Mouse (Mus musculus) small intestine, adult 2 months (tissue): ENCODE results near the gene Catsperg1.
"Not testable (repeated sequence)": the region's sequence is repeated elsewhere in the genome, so short reads cannot be mapped to it uniquely, and the experiment has no call there.

ENCODE experiments used
- CTCF ChIP-seq: fragments of 200-500 bp; IDR thresholded peaks from 2 replicates; pipeline ENCODE4 v1.5.1; 2012; ENCODE audit warnings: low read depth, mild to moderate bottlenecking, control low read depth, inconsistent platforms, low read length, moderate library complexity, mixed read lengths; ENCODE audit not compliant: insufficient replicate concordance, insufficient read length; ENCODE audit errors: extremely low read depth
- POLR2A ChIP-seq: fragments of 200-500 bp; IDR thresholded peaks from 2 replicates; pipeline ENCODE4 v1.6.1; 2012; ENCODE audit warnings: low read depth, mild to moderate bottlenecking, control low read depth, inconsistent platforms, low read length, moderate library complexity

DNA sequence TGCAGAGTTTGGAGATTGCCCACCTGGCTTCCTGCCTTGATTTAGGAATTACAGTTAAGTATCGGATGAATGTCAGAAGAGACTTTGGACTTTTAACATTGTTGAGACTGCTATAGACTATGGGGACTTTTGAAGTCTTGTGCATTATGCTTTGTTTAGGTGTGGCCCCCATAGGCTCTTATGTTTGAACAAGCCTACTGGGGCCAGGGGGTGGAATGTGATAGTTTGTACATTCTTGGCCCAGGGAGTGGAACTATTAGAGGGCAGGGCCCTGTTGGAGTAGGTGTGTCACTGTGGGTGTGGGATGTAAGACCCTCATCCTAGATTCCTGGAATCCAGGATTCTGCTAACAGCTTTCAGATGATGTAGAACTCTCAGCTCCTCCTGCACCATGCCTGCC, 19.6 kb downstream of the Catsperg1 start:
- not testable (repeated sequence) for TF ChIP-seq CTCF, POLR2A
